Mouse (Mus musculus): ENCODE data around the gene Trmu.

GRCm38 (mm10) chr15:85897113-85897512, 18.0 kb downstream of the Trmu start:
- TF ChIP-seq ZC3H11A (IDR thresholded peaks at IDR 0.05; ENCODE audit: borderline replicate concordance, low read depth, low read length), result no peak
- no peak for TF ChIP-seq HCFC1 (IDR thresholded peaks at IDR 0.05; ENCODE audit: borderline replicate concordance, insufficient read depth, low read length)
- TF ChIP-seq ZNF384 (IDR thresholded peaks at IDR 0.05; ENCODE audit: low read depth, low read length), result no peak

Measured in ES-E14 (cell line).